Mouse (Mus musculus) monocyte, adult 2 months (primary cell): ENCODE data around the gene Ano1.

Experiments
- DNase-seq, 2 experiments: peaks; one replicate each; pipeline ENCODE4 v3.0.0; 2022; ENCODE audit warnings: low spot score in 2 of 2, low read depth in 1 of 2

Ano1 gene

GRCm38 (mm10) chr7:144587291-144587690 is 164.5 kb downstream of the Ano1 start:
- DNase-seq: no peak

GRCm38 (mm10) chr7:144585648-144586047 is 166.1 kb downstream of the Ano1 start:
- DNase-seq: peak in 1 of 2 experiments; percentile 22

GRCm38 (mm10) chr7:144583619-144584018 is 168.2 kb downstream of the Ano1 start:
- no peak for DNase-seq

- DNase-seq: peak; percentile 86 to 94
Observed at GRCm38 (mm10) chr7:144582284-144582980, 169.3 kb downstream of the Ano1 start, which contains the start of gene Fadd. Gene Fadd (minus strand): TSS chr7:144582463.

- peak; percentile 71 to 72 for DNase-seq
Observed at GRCm38 (mm10) chr7:144581559-144582283, 170.1 kb downstream of the Ano1 start.

- DNase-seq: no peak
Observed at GRCm38 (mm10) chr7:144577876-144578275, 173.9 kb downstream of the Ano1 start.

GRCm38 (mm10) chr7:144572234-144572633 is 179.5 kb downstream of the Ano1 start:
- no peak for DNase-seq

- DNase-seq: no peak
Observed at GRCm38 (mm10) chr7:144571598-144571997, 180.2 kb downstream of the Ano1 start.

GRCm38 (mm10) chr7:144569428-144569827 is 182.3 kb downstream of the Ano1 start:
- no peak for DNase-seq

- no peak for DNase-seq
Observed at GRCm38 (mm10) chr7:144568091-144568490, 183.7 kb downstream of the Ano1 start.

- no peak for DNase-seq
Observed at GRCm38 (mm10) chr7:144566921-144567682, 184.7 kb downstream of the Ano1 start.

- no peak for DNase-seq
Observed at GRCm38 (mm10) chr7:144563456-144564155, 188.2 kb downstream of the Ano1 start.

GRCm38 (mm10) chr7:144562016-144562415 is 189.8 kb downstream of the Ano1 start:
- DNase-seq: no peak

GRCm38 (mm10) chr7:144560594-144560993 is 191.2 kb downstream of the Ano1 start:
- DNase-seq: no peak

- no peak for DNase-seq
Observed at GRCm38 (mm10) chr7:144558552-144558951, 193.2 kb downstream of the Ano1 start.

GRCm38 (mm10) chr7:144554123-144554472 is 197.7 kb downstream of the Ano1 start:
- DNase-seq: no peak

- peak; percentile 88 to 95 for DNase-seq
Observed at GRCm38 (mm10) chr7:144553237-144554122, 198.3 kb downstream of the Ano1 start, which contains the start of gene Ppfia1. Gene Ppfia1 (minus strand): TSS chr7:144553729.

GRCm38 (mm10) chr7:144552274-144552673 is 199.5 kb downstream of the Ano1 start:
- DNase-seq: no peak

GRCm38 (mm10) chr7:144550811-144551210 is 201.0 kb downstream of the Ano1 start:
- no peak for DNase-seq

GRCm38 (mm10) chr7:144549904-144550566 is 201.7 kb downstream of the Ano1 start:
- DNase-seq: no peak
